Mouse (Mus musculus) liver, embryonic 14.5 days (tissue): ENCODE measurements around the gene Cyp2u1. TPM values are rescaled to one million over a fixed set of nuclear protein-coding genes. Genes with fewer than 3 reads are reported as not detected.

Experiments
- ATAC-seq: fragments of 200-750 bp; cut with Nextera tagmentation; 2 replicates; pipeline ENCODE4 v1.8.0; 2017; ENCODE audit warnings: moderate number of reproducible peaks, mild to moderate bottlenecking, moderate library complexity; ENCODE audit not compliant: insufficient read depth
- DNase-seq, 3 experiments: peaks; one replicate each; pipeline ENCODE4 v3.0.0-alpha.2; 2012 to 2013; ENCODE audit warnings: low read depth in 3 of 3, low spot score in 3 of 3
- H3K27ac ChIP-seq: fragments of 300-500 bp; sonication (generic); 2 replicates; pipeline ENCODE4 v1.5.1; 2014; ENCODE audit warnings: moderate library complexity, mild to moderate bottlenecking, control low read depth, inconsistent platforms
- H3K27me3 ChIP-seq: fragments of 300-500 bp; sonication (generic); 2 replicates; pipeline ENCODE4 v1.6.1; 2014; ENCODE audit warnings: mild to moderate bottlenecking, low read length, moderate library complexity; ENCODE audit not compliant: control insufficient read depth, insufficient read depth
- H3K36me3 ChIP-seq: fragments of 300-500 bp; sonication (generic); replicated peaks from 2 replicates; pipeline ENCODE4 v1.6.1; 2014; ENCODE audit warnings: low read depth; ENCODE audit not compliant: control insufficient read depth, insufficient read depth
- H3K4me1 ChIP-seq, 2 experiments: fragments of 200-500 bp in 1 of 2; fragments of 300-500 bp in 1 of 2; sonication (generic) in 1 of 2; replicated peaks; 2 replicates each; pipeline ENCODE4 v1.6.1; 2012 to 2014; ENCODE audit warnings: antibody characterized with exemption in 1 of 2, inconsistent platforms in 1 of 2, low read length in 1 of 2; ENCODE audit not compliant: control insufficient read depth in 2 of 2, insufficient read depth in 2 of 2
- H3K4me2 ChIP-seq: fragments of 300-500 bp; sonication (generic); 2 replicates; pipeline ENCODE4 v1.6.1; 2014; ENCODE audit warnings: low read depth, mild to moderate bottlenecking, control low read depth, moderate library complexity
- H3K4me3 ChIP-seq, 2 experiments: fragments of 200-500 bp in 1 of 2; fragments of 300-500 bp in 1 of 2; sonication (generic) in 1 of 2; 2 replicates each; pipeline ENCODE4 v1.5.1; 2012 to 2014; ENCODE audit warnings: low read depth in 2 of 2, low read length in 2 of 2, mild to moderate bottlenecking in 2 of 2, control low read depth in 1 of 2, inconsistent platforms in 1 of 2, moderate library complexity in 1 of 2; ENCODE audit not compliant: insufficient read depth in 1 of 2
- H3K9ac ChIP-seq: fragments of 300-500 bp; sonication (generic); replicated peaks from 2 replicates; pipeline ENCODE4 v1.6.1; 2014; ENCODE audit warnings: mild to moderate bottlenecking, control low read depth, moderate library complexity
- H3K9me3 ChIP-seq: fragments of 300-500 bp; sonication (generic); 2 replicates; pipeline ENCODE4 v1.6.1; 2016; ENCODE audit warnings: low read length, mixed read lengths; ENCODE audit not compliant: control insufficient read depth
- CTCF ChIP-seq: IDR thresholded peaks from 2 replicates; pipeline ENCODE4 v1.5.1; 2016; ENCODE audit warnings: antibody characterized with exemption, low read depth, control low read depth
- EP300 ChIP-seq: IDR thresholded peaks from 2 replicates; pipeline ENCODE4 v1.6.1; 2016; ENCODE audit warnings: antibody characterized with exemption, low read depth
- WGBS: fragments of 180-500 bp; shearing (Covaris S2); extraction: QIAGEN DNeasy Blood & Tissue Kit; methylation state at CpG from one replicate; pipeline ENCODE4 v1.1.7; 2014; ENCODE audit not compliant: insufficient replicate concordance; 5-methylcytosine and 5-hydroxymethylcytosine counted together
- polyA plus RNA-seq, 2 experiments: library from polyadenylated mRNA; depleted of rRNA in 1 of 2; stranded (reverse) in 1 of 2; unstranded in 1 of 2; fragments of >200 nt; fragmentation: Nextera tagmentation in 1 of 2; extraction: Ambion mirVana in 1 of 2; gene quantifications; 2 replicates each; pipeline versions ENCODE4 v1.2.1 to v1.2.3; 2012 to 2014

Gene Cyp2u1
- polyA plus RNA-seq, 2 experiments, result 0.04 to 0.15 TPM

- TF ChIP-seq EP300 (no peak), CTCF (no peak)
- no peaks in the 10 kb centered on the region for H3K36me3 ChIP-seq
- H3K9me3 ChIP-seq, result no peaks in the 10 kb centered on the region
- DNase-seq, result no peak
- H3K27me3 ChIP-seq, result no peaks in the 10 kb centered on the region
- 57% methylated on average over 6 of the region's 6 CpGs for WGBS
- H3K9ac ChIP-seq, result no peak overlapping the region
- peak overlapping the region; percentile 85 for H3K4me2 ChIP-seq
- H3K27ac ChIP-seq, result no peak overlapping the region
- peak overlapping the region; percentile 14 to 70; a peak in 3 of 4 replicates for H3K4me3 ChIP-seq
- ATAC-seq, result no peak
- peaks cover 0 to 27% of the 10 kb centered on the region in 2 experiments; a peak in 3 of 4 replicates for H3K4me1 ChIP-seq
Observed at GRCm38 (mm10) chr3:131270381-131270780, 32.6 kb downstream of the Cyp2u1 start.

- Histone ChIP-seq H3K4me1 (peaks cover 0 to 20% of the 10 kb centered on the region in 2 experiments; a peak in 3 of 4 replicates), H3K36me3 (no peaks in the 10 kb centered on the region), H3K9ac (no peak overlapping the region), H3K9me3 (no peaks in the 10 kb centered on the region), H3K4me2 (no peak overlapping the region), H3K27me3 (no peaks in the 10 kb centered on the region), H3K27ac (no peak overlapping the region), H3K4me3 (no peak overlapping the region)
- ATAC-seq (no peak), DNase-seq (no peak)
- WGBS, result 73% methylated on average over 3 of the region's 3 CpGs
- TF ChIP-seq EP300, result no peak
- no peak for TF ChIP-seq CTCF
Observed at GRCm38 (mm10) chr3:131266366-131267050, 36.5 kb downstream of the Cyp2u1 start.

GRCm38 (mm10) chr3:131265516-131265915, 37.5 kb downstream of the Cyp2u1 start:
- Histone ChIP-seq H3K36me3 (no peaks in the 10 kb centered on the region), H3K4me2 (no peak overlapping the region), H3K27me3 (no peaks in the 10 kb centered on the region), H3K9ac (no peak overlapping the region), H3K27ac (no peak overlapping the region), H3K9me3 (no peaks in the 10 kb centered on the region), H3K4me1 (peaks cover 0 to 13% of the 10 kb centered on the region in 2 experiments; a peak in 2 of 4 replicates), H3K4me3 (no peak overlapping the region)
- DNase-seq (no peak), ATAC-seq (no peak)
- no peak for TF ChIP-seq CTCF
- no peak for TF ChIP-seq EP300
- WGBS, result 67% methylated on average over 8 of the region's 8 CpGs

GRCm38 (mm10) chr3:131263766-131264486, 39.1 kb downstream of the Cyp2u1 start:
- Histone ChIP-seq H3K9me3 (no peaks in the 10 kb centered on the region), H3K4me3 (no peak overlapping the region), H3K9ac (no peak overlapping the region), H3K27me3 (no peaks in the 10 kb centered on the region), H3K27ac (no peak overlapping the region), H3K36me3 (no peaks in the 10 kb centered on the region), H3K4me1 (peaks cover 0 to 12% of the 10 kb centered on the region in 2 experiments; a peak in 2 of 4 replicates), H3K4me2 (0 out of 2 replicates have a peak overlapping the region, but pooled peaks have one; percentile 24)
- TF ChIP-seq CTCF (no peak), EP300 (no peak)
- DNase-seq, result no peak
- WGBS, result 75% methylated on average over 15 of the region's 15 CpGs
- peak; percentile 31; the same call in 1 of the 2 replicates for ATAC-seq

GRCm38 (mm10) chr3:131260418-131260817, 42.6 kb downstream of the Cyp2u1 start:
- Histone ChIP-seq H3K9ac (no peak overlapping the region), H3K9me3 (no peaks in the 10 kb centered on the region), H3K4me1 (no peaks in the 10 kb centered on the region; a peak in 1 of 4 replicates), H3K27me3 (no peaks in the 10 kb centered on the region), H3K36me3 (no peaks in the 10 kb centered on the region), H3K27ac (no peak overlapping the region), H3K4me2 (no peak overlapping the region), H3K4me3 (no peak overlapping the region)
- DNase-seq, result no peak
- 82% methylated on average over 6 of the region's 6 CpGs for WGBS
- TF ChIP-seq CTCF (no peak), EP300 (no peak)
- ATAC-seq, result no peak
